Mouse (Mus musculus): ENCODE data around the gene Sart3. TPM values are rescaled to one million over a fixed set of nuclear protein-coding genes. Genes with fewer than 3 reads are reported as not detected.
"Not testable (repeated sequence)": the region's sequence is repeated elsewhere in the genome, so short reads cannot be mapped to it uniquely, and the experiment has no call there.

Sart3 gene
- polyA plus RNA-seq, 2 experiments = 41.7 to 56.8 TPM

GRCm38 (mm10) chr5:113780082-113780752 is 7.9 kb upstream of the Sart3 start:
- Histone ChIP-seq H3K9me3 (ENCODE audit: control insufficient read depth, low read length) (no peaks in the 10 kb centered on the region), H3K27ac (replicated peaks; ENCODE audit: low read depth, low read length) (peak overlapping the region; percentile 61; the same call in 1 of the 2 replicates), H3K36me3 (ENCODE audit: control insufficient read depth, insufficient read depth, low read length) (peaks cover 25% of the 10 kb centered on the region), H3K4me2 (replicated peaks; ENCODE audit: low read depth, low read length, severe bottlenecking) (no peak overlapping the region), H3K4me1 (ENCODE audit: control insufficient read depth, insufficient read depth, low read length) (peaks cover 33% of the 10 kb centered on the region), H3K4me3 (replicated peaks; ENCODE audit: low read length) (no peak overlapping the region), H3K9ac (ENCODE audit: low read depth, low read length, severe bottlenecking) (no peak overlapping the region), H3K27me3 (ENCODE audit: control insufficient read depth, insufficient read depth, low read length) (no peaks in the 10 kb centered on the region)
- 94% methylated on average over 3 of the region's 3 CpGs for WGBS
- no peak for TF ChIP-seq POLR2A (IDR thresholded peaks at IDR 0.05; ENCODE audit: borderline replicate concordance, extremely low read depth, insufficient read depth, insufficient read length)
- ATAC-seq (ENCODE audit: low FRiP score, low read depth) (no peak), DNase-seq (ENCODE audit: low spot score) (no peak)

- no peak for TF ChIP-seq POLR2A (IDR thresholded peaks at IDR 0.05; ENCODE audit: borderline replicate concordance, extremely low read depth, insufficient read depth, insufficient read length)
Measured at GRCm38 (mm10) chr5:113779569-113779968, 7.3 kb upstream of the Sart3 start.

GRCm38 (mm10) chr5:113777728-113778127 is 5.4 kb upstream of the Sart3 start:
- not testable (repeated sequence) for H3K4me3 ChIP-seq (replicated peaks; ENCODE audit: low read length); H3K27me3 ChIP-seq (ENCODE audit: control insufficient read depth, insufficient read depth, low read length); H3K4me2 ChIP-seq (replicated peaks; ENCODE audit: low read depth, low read length, severe bottlenecking); H3K9ac ChIP-seq (ENCODE audit: low read depth, low read length, severe bottlenecking); H3K27ac ChIP-seq (replicated peaks; ENCODE audit: low read depth, low read length); DNase-seq (ENCODE audit: low spot score); ATAC-seq (ENCODE audit: low FRiP score, low read depth); H3K9me3 ChIP-seq (ENCODE audit: control insufficient read depth, low read length)
- H3K4me1 ChIP-seq (ENCODE audit: control insufficient read depth, insufficient read depth, low read length) = peaks cover 22% of the 10 kb centered on the region
- peaks cover 36% of the 10 kb centered on the region for H3K36me3 ChIP-seq (ENCODE audit: control insufficient read depth, insufficient read depth, low read length)
- 83% methylated on average over 8 of the region's 8 CpGs for WGBS

More at GRCm38 (mm10) chr5:113779569-113779968, 7.3 kb upstream of the Sart3 start:
- Histone ChIP-seq H3K9me3 (ENCODE audit: control insufficient read depth, low read length) (no peaks in the 10 kb centered on the region), H3K4me2 (replicated peaks; ENCODE audit: low read depth, low read length, severe bottlenecking) (no peak overlapping the region), H3K4me1 (ENCODE audit: control insufficient read depth, insufficient read depth, low read length) (peaks cover 33% of the 10 kb centered on the region), H3K36me3 (ENCODE audit: control insufficient read depth, insufficient read depth, low read length) (peaks cover 31% of the 10 kb centered on the region), H3K27me3 (ENCODE audit: control insufficient read depth, insufficient read depth, low read length) (no peaks in the 10 kb centered on the region), H3K9ac (ENCODE audit: low read depth, low read length, severe bottlenecking) (no peak overlapping the region), H3K27ac (replicated peaks; ENCODE audit: low read depth, low read length) (no peak overlapping the region; the same call in 1 of the 2 replicates), H3K4me3 (replicated peaks; ENCODE audit: low read length) (no peak overlapping the region)
- ATAC-seq (ENCODE audit: low FRiP score, low read depth) (no peak), DNase-seq (ENCODE audit: low spot score) (no peak)
- 70% methylated on average over 5 of the region's 5 CpGs for WGBS

GRCm38 (mm10) chr5:113776896-113777226 is 4.6 kb upstream of the Sart3 start:
- no peak overlapping the region for H3K27ac ChIP-seq (replicated peaks; ENCODE audit: low read depth, low read length)
- H3K9ac ChIP-seq (ENCODE audit: low read depth, low read length, severe bottlenecking) = no peak overlapping the region

GRCm38 (mm10) chr5:113776128-113776895 is 4.0 kb upstream of the Sart3 start:
- no peak for ATAC-seq (ENCODE audit: low FRiP score, low read depth)
- Histone ChIP-seq H3K27ac (replicated peaks; ENCODE audit: low read depth, low read length) (no peak overlapping the region), H3K36me3 (ENCODE audit: control insufficient read depth, insufficient read depth, low read length) (peaks cover 36% of the 10 kb centered on the region), H3K9me3 (ENCODE audit: control insufficient read depth, low read length) (no peaks in the 10 kb centered on the region), H3K27me3 (ENCODE audit: control insufficient read depth, insufficient read depth, low read length) (no peaks in the 10 kb centered on the region), H3K9ac (ENCODE audit: low read depth, low read length, severe bottlenecking) (no peak overlapping the region), H3K4me3 (replicated peaks; ENCODE audit: low read length) (no peak overlapping the region), H3K4me1 (ENCODE audit: control insufficient read depth, insufficient read depth, low read length) (peaks cover 14% of the 10 kb centered on the region), H3K4me2 (replicated peaks; ENCODE audit: low read depth, low read length, severe bottlenecking) (no peak overlapping the region)
- TF ChIP-seq POLR2A (IDR thresholded peaks at IDR 0.05; ENCODE audit: borderline replicate concordance, extremely low read depth, insufficient read depth, insufficient read length) = no peak
- DNase-seq (ENCODE audit: low spot score) = no peak
- WGBS = 87% methylated on average over 15 of the region's 15 CpGs

More at GRCm38 (mm10) chr5:113776896-113777226, 4.6 kb upstream of the Sart3 start:
- DNase-seq (ENCODE audit: low spot score) (no peak), ATAC-seq (ENCODE audit: low FRiP score, low read depth) (no peak)
- TF ChIP-seq POLR2A (IDR thresholded peaks at IDR 0.05; ENCODE audit: borderline replicate concordance, extremely low read depth, insufficient read depth, insufficient read length) = no peak
- H3K36me3 ChIP-seq (ENCODE audit: control insufficient read depth, insufficient read depth, low read length) = peaks cover 36% of the 10 kb centered on the region
- peaks cover 18% of the 10 kb centered on the region for H3K4me1 ChIP-seq (ENCODE audit: control insufficient read depth, insufficient read depth, low read length)
- H3K27me3 ChIP-seq (ENCODE audit: control insufficient read depth, insufficient read depth, low read length) = no peaks in the 10 kb centered on the region
- H3K4me3 ChIP-seq (replicated peaks; ENCODE audit: low read length) = no peak overlapping the region
- WGBS = 89% methylated on average over 8 of the region's 8 CpGs
- no peak overlapping the region for H3K4me2 ChIP-seq (replicated peaks; ENCODE audit: low read depth, low read length, severe bottlenecking)
- H3K9me3 ChIP-seq (ENCODE audit: control insufficient read depth, low read length) = no peaks in the 10 kb centered on the region

All from limb, embryonic 14.5 days (tissue).